Mouse (Mus musculus) kidney, postnatal 36 days (tissue): Measurements from ENCODE around the gene Tet2.

Experiments used
- DNase-seq, 2 experiments: peaks; one replicate each; pipeline ENCODE4 v3.0.0; 2021 to 2022; ENCODE audit warnings: mixed read lengths in 2 of 2

Tet2 gene

GRCm38 (mm10) chr3:133435141-133435773, 109.7 kb downstream of the Tet2 start:
- DNase-seq, result no peak

- DNase-seq, result peak; percentile 8 to 36
These were observed 115.4 kb downstream of the Tet2 start for GRCm38 (mm10) chr3:133429394-133430173.

GRCm38 (mm10) chr3:133428003-133428402, 116.9 kb downstream of the Tet2 start:
- DNase-seq, result no peak

GRCm38 (mm10) chr3:133423073-133423472, 121.9 kb downstream of the Tet2 start:
- DNase-seq, result no peak

- no peak for DNase-seq
These were observed 130.2 kb downstream of the Tet2 start for GRCm38 (mm10) chr3:133414747-133415146.
